Mouse (Mus musculus): ENCODE results near the gene Tmem35b. TPM values are rescaled to one million over a fixed set of nuclear protein-coding genes. Genes with fewer than 3 reads are reported as not detected.
A peak's percentile ranks its signal among the peaks of the same experiment; 100 is the strongest.
"Not testable (repeated sequence)": the region's sequence is repeated elsewhere in the genome, so short reads cannot be mapped to it uniquely, and the experiment has no call there.

Tmem35b gene
- 15.9 and 17.6 TPM in 2 replicates for polyA plus RNA-seq (2016; fragmentation: Nextera tagmentation; extraction: Ambion mirVana)

DNA sequence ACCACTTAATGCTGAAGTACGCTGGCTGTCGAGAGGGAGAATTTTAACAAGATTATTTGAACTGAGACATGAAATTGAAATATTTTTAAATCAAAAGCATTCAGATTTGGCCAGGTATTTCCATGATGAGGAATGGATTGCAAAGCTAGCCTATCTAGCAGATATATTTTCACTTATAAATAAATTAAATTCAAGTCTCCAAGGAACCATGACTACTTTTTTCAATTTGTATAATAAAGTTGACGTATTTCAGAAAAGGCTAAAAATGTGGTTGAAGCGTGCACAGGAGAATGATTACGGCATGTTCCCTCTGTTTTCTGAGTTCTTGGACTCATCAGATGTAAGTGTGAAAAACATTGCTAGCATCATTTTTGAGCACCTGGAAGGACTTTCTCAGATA is at the start of gene Tmem35b:
Tmem35b (plus strand) TSS at position 301 of the 400 bp plus-strand sequence.
- ATAC-seq (ENCODE audit: insufficient number of reproducible peaks, insufficient read depth, low FRiP score, low TSS enrichment), result no peak
- Histone ChIP-seq H3K4me3 (no peak within 1 kb of the TSS), H3K27ac (no peak within 1 kb of the TSS), H3K27me3 (no peaks in the 10 kb centered on the region), H3K36me3 (peaks cover 4% of the 10 kb centered on the region; the same call in 1 of the 2 replicates), H3K4me2 (replicated peaks) (no peak within 1 kb of the TSS), H3K9ac (no peak within 1 kb of the TSS), H3K9me3 (no peaks in the 10 kb centered on the region), H3K4me1 (peaks cover 6% of the 10 kb centered on the region)
- WGBS, result 91% methylated on average over 5 of the region's 5 CpGs

DNA sequence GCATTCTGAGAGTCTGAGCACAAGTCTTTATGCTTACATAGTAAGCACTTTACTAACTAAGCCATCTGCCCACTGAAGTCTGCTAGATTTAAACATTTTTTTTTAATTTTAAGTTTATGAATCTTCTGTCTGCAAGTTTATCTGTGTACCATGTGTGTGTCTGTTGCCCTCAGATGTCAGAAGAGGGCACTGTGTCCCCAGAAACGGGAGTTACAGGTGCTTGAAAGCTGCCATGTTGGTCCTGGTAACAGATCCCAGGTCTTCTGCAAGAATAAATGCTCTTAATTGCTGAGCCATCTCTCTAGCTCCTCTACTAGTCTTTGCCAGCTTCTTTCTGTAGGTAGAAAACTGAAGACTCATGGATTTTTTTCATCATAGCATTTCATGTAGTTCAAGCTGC is 48.6 kb upstream of the Tmem35b start:
- Histone ChIP-seq H3K27me3 (no peaks in the 10 kb centered on the region), H3K36me3 (no peaks in the 10 kb centered on the region), H3K4me3 (no peak overlapping the region), H3K4me1 (0 out of 2 replicates have a peak, but pooled peaks cover 3% of the 10 kb centered on the region), H3K9ac (no peak overlapping the region), H3K27ac (no peak overlapping the region), H3K4me2 (replicated peaks) (no peak overlapping the region), H3K9me3 (no peaks in the 10 kb centered on the region)
- no peak for ATAC-seq (ENCODE audit: insufficient number of reproducible peaks, insufficient read depth, low FRiP score, low TSS enrichment)
- 52% methylated on average over 1 of the region's 1 CpGs for WGBS

DNA sequence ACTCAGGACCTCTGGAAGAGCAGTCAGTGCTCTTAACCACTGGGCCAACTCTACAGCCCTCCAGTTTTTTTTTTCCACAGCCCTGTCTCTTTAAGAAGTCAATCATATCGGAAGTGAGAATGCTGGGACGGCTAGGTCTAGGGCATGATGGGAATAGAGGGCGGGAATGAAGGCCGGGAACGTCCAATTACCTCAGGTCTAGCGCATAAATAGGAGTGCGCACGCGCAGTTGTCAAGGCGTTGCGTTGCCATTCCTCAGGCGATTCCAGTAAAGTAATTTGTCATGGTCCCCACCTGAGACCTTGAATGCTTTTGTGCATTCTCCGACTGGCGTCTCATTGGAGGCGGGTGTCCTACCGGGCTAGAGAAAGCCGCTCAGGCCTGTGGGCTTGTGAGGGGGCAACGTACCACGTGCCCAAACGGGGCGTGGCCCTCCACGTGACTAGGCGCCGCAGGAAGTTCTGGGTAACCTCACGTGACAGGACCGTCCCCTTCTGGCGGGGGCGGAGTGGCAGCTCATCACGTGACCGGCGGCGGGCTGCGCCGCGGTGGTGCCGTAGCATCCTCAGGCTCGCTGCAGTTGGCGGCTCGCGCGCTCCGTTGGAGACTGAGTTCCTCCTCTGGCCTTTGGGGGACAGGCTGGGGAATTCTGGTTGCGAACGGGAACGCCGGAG is 46.5 kb upstream of the Tmem35b start, which contains the start of gene Zmym6:
Zmym6 (plus strand) TSS at position 509 of the 674 bp plus-strand sequence.
- peak within 1 kb of the TSS; percentile 60 for H3K4me2 ChIP-seq (replicated peaks)
- H3K4me1 ChIP-seq, result 0 out of 2 replicates have a peak, but pooled peaks cover 3% of the 10 kb centered on the region
- H3K9me3 ChIP-seq, result no peaks in the 10 kb centered on the region
- H3K27me3 ChIP-seq, result no peaks in the 10 kb centered on the region
- ATAC-seq (ENCODE audit: insufficient number of reproducible peaks, insufficient read depth, low FRiP score, low TSS enrichment), result peak; percentile 94
- under 1% methylated on average over 46 of the region's 46 CpGs for WGBS
- H3K9ac ChIP-seq, result peak within 1 kb of the TSS; percentile 67
- no peaks in the 10 kb centered on the region for H3K36me3 ChIP-seq
- H3K27ac ChIP-seq, result peak within 1 kb of the TSS; percentile 84
- H3K4me3 ChIP-seq, result peak within 1 kb of the TSS; percentile 61

DNA sequence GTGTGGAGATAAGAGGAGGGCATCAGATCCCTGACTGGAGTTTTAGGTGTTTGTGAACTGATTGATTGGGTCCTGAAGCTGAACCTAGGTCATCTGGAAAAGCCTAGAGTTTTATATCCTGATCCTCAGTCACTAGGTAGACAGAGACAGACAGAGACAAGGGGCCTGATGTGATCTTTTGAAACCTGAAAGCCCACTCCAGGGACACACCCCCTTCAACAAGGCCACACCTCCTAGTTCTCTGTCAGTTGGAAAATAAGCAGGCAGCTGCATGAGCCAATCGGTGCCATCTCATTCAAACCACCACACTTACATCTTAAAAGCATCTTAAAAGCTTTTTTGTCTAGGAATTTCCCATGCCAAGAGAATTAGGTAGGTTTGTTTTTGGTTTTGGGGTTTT is 42.7 kb upstream of the Tmem35b start:
- Histone ChIP-seq H3K36me3 (no peaks in the 10 kb centered on the region), H3K27ac (no peak overlapping the region), H3K4me1 (0 out of 2 replicates have a peak, but pooled peaks cover 3% of the 10 kb centered on the region), H3K4me3 (no peak overlapping the region), H3K9ac (no peak overlapping the region), H3K27me3 (no peaks in the 10 kb centered on the region), H3K9me3 (no peaks in the 10 kb centered on the region), H3K4me2 (replicated peaks) (no peak overlapping the region)
- WGBS, result 32% methylated on average over 1 of the region's 1 CpGs
- ATAC-seq (ENCODE audit: insufficient number of reproducible peaks, insufficient read depth, low FRiP score, low TSS enrichment), result no peak

DNA sequence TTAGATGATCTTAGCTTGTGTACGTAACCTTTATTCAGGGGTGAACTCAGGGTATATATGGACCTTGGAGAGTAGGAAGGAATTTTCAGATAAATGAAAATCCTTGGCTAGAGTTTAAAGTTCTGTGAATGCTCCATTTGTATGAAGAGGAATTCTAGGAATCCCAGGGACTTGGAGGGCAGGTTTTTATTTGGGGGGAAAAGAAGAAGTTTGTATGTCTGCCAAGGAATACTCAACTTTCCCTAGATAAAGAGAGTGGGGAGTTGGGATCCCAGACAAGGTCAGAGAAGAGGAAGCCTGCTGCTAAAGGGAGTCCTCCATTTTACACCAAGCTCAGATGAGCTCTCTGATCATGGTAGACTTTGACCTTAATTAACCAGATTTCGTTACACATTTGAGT is 40.4 kb upstream of the Tmem35b start:
- 0 out of 2 replicates have a peak, but pooled peaks cover under 1% of the 10 kb centered on the region for H3K36me3 ChIP-seq

DNA sequence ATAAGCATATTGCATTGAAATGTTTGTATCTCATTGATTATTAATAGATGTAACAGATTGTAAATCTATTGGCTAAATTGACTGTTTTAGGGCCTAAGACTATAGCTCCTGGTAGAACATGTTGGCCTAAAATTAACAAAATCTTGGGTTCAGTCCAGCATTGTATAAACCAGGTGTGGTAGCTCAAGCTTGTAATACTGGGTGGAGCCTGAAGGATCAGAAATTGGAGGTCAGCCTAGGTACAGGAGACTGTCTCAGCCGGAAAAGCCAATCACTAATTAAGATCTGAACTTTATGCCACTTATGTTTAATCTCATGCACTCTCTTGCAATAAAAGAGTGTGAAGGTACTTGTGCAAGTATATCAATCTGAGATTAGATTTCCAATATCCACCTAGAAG is 37.7 kb upstream of the Tmem35b start:
- H3K9me3 ChIP-seq, result no peaks in the 10 kb centered on the region
- no peak for ATAC-seq (ENCODE audit: insufficient number of reproducible peaks, insufficient read depth, low FRiP score, low TSS enrichment)
- H3K4me2 ChIP-seq (replicated peaks), result no peak overlapping the region
- H3K27me3 ChIP-seq, result no peaks in the 10 kb centered on the region
- no peak overlapping the region for H3K4me3 ChIP-seq
- no peak overlapping the region for H3K9ac ChIP-seq
- no peak overlapping the region for H3K27ac ChIP-seq
- peaks cover 22% of the 10 kb centered on the region; the same call in 1 of the 2 replicates for H3K36me3 ChIP-seq
- H3K4me1 ChIP-seq, result no peaks in the 10 kb centered on the region
- 80% methylated on average over 1 of the region's 1 CpGs for WGBS

More for the DNA sequence above, 40.4 kb upstream of the Tmem35b start:
- no peak overlapping the region for H3K4me3 ChIP-seq
- H3K9ac ChIP-seq, result no peak overlapping the region
- WGBS, result 92% methylated on average over 2 of the region's 2 CpGs
- H3K9me3 ChIP-seq, result no peaks in the 10 kb centered on the region
- H3K4me1 ChIP-seq, result no peaks in the 10 kb centered on the region
- H3K4me2 ChIP-seq (replicated peaks), result no peak overlapping the region
- H3K27ac ChIP-seq, result no peak overlapping the region
- ATAC-seq (ENCODE audit: insufficient number of reproducible peaks, insufficient read depth, low FRiP score, low TSS enrichment), result no peak
- H3K27me3 ChIP-seq, result no peaks in the 10 kb centered on the region

DNA sequence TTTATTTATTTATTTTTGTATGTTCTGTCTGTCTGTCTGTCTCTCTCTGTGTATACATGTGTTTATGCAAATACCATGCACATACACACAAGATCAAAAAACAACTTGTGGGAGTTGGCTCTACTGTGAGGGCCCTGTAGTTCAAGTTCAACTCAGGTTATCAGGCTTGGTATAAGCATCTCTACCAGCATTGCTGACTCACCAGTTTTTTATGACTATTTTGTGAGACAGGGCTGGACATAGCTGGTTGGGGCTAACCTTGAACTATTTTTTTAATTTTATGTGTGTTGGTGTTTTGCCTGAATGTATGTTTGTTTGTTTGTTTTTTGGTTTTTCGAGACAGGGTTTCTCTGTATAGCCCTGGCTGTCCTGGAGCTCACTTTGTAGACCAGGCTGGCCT is 32.3 kb upstream of the Tmem35b start:
- Histone ChIP-seq H3K4me1 (no peaks in the 10 kb centered on the region), H3K9ac (no peak overlapping the region), H3K36me3 (peaks cover 31% of the 10 kb centered on the region; the same call in 1 of the 2 replicates), H3K4me2 (replicated peaks) (no peak overlapping the region), H3K4me3 (no peak overlapping the region), H3K9me3 (no peaks in the 10 kb centered on the region), H3K27ac (no peak overlapping the region), H3K27me3 (no peaks in the 10 kb centered on the region)
- WGBS, result 100% methylated on average over 1 of the region's 1 CpGs
- ATAC-seq (ENCODE audit: insufficient number of reproducible peaks, insufficient read depth, low FRiP score, low TSS enrichment), result no peak

DNA sequence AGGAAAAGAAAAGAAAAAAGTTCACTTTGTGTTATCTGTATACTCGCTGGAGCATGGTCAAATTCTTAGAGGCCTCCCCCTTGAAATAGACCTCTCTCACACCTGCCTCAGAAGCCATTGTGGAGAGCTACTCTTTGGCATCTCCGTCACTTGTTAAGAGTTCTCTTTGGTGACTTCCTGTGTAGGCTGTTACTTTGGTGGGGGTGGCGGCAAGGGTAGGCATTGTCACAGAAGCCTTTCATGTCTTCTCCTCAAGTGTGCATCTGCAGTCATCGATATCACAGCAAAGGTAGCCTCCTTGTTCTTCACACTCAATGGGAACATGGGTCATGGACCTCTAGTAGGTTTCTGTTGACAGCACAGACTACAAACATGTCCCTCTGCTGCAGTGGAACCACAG is 28.4 kb upstream of the Tmem35b start:
- no peak overlapping the region for H3K4me3 ChIP-seq
- H3K4me2 ChIP-seq (replicated peaks), result no peak overlapping the region
- no peaks in the 10 kb centered on the region for H3K9me3 ChIP-seq
- H3K27me3 ChIP-seq, result no peaks in the 10 kb centered on the region
- H3K9ac ChIP-seq, result no peak overlapping the region
- WGBS, result 92% methylated on average over 4 of the region's 4 CpGs
- no peaks in the 10 kb centered on the region for H3K4me1 ChIP-seq
- no peak overlapping the region for H3K27ac ChIP-seq
- ATAC-seq (ENCODE audit: insufficient number of reproducible peaks, insufficient read depth, low FRiP score, low TSS enrichment), result no peak
- peaks cover 19% of the 10 kb centered on the region for H3K36me3 ChIP-seq

DNA sequence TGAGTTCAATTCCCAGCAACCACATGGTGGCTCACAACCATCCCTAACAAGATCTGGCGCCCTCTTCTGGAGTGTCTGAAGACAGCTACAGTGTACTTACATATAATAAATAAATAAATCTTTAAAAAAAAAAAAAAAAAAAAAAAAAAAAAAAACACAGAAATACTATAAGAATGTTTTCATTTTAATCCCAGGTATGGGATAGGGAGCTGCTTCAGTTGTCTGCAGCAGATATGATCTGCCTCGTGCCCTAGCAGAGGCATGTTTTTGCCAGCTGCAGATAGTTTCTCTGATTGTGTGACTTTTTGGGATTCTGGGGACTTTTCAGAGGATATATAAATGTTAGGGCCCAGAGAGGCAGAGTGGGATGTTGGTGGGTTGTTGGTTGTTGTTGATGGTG is 23.9 kb upstream of the Tmem35b start:
- H3K4me2 ChIP-seq (replicated peaks); H3K27me3 ChIP-seq; H3K4me1 ChIP-seq; H3K4me3 ChIP-seq; H3K27ac ChIP-seq; H3K9me3 ChIP-seq; ATAC-seq (ENCODE audit: insufficient number of reproducible peaks, insufficient read depth, low FRiP score, low TSS enrichment); H3K9ac ChIP-seq: not testable (repeated sequence)
- 92% methylated on average over 1 of the region's 2 CpGs for WGBS
- H3K36me3 ChIP-seq, result peaks cover 17% of the 10 kb centered on the region

DNA sequence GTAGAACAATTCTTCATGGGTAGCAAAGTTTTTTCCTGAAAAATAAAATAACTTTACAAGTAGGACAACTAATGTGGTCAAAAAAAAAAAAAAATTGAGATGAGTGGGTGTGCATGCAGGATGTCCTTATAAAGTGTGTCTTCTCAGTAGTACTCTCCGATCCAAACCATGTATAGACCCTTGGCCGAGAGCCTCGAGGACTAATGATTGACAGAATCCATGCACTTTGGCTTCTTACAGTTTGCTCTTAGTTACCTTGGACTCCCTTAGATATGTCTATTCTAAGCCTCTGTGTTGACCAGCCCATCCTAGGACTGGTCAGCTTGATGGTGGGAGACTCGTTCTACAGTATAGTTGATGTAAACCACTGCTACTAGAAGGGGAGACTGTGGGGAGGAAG is 15.9 kb upstream of the Tmem35b start:
- ATAC-seq (ENCODE audit: insufficient number of reproducible peaks, insufficient read depth, low FRiP score, low TSS enrichment), result no peak
- peaks cover 29% of the 10 kb centered on the region for H3K36me3 ChIP-seq

DNA sequence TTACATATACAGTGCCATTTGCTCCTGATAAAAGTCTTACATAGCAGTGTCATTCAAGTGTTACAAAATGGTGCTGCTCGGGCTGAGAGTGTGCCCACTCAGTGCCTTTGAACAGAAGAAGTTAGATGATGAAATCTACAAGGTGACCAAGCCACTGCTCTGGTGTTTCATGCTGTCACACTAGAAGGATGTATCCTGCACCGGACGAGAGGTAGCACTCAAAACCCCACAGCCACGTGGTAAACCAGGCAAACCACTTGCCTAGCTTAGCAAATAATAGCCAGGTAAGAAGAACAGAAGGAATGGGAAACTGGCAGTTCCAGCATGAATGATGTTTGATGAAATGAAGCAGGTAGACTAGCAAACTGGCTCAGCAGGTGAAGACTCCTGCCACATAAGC is 12.9 kb upstream of the Tmem35b start:
- Histone ChIP-seq H3K27me3 (no peaks in the 10 kb centered on the region), H3K27ac (no peak overlapping the region), H3K4me3 (no peak overlapping the region), H3K36me3 (peaks cover 29% of the 10 kb centered on the region), H3K9ac (no peak overlapping the region), H3K9me3 (no peaks in the 10 kb centered on the region), H3K4me1 (no peaks in the 10 kb centered on the region), H3K4me2 (replicated peaks) (no peak overlapping the region)
- WGBS, result 76% methylated on average over 4 of the region's 4 CpGs
- ATAC-seq (ENCODE audit: insufficient number of reproducible peaks, insufficient read depth, low FRiP score, low TSS enrichment), result no peak

More for the DNA sequence above, 15.9 kb upstream of the Tmem35b start:
- no peak overlapping the region for H3K27ac ChIP-seq
- no peak overlapping the region for H3K9ac ChIP-seq
- no peak overlapping the region for H3K4me3 ChIP-seq
- WGBS, result 93% methylated on average over 4 of the region's 4 CpGs
- no peak overlapping the region for H3K4me2 ChIP-seq (replicated peaks)
- no peaks in the 10 kb centered on the region for H3K27me3 ChIP-seq
- no peaks in the 10 kb centered on the region for H3K4me1 ChIP-seq
- H3K9me3 ChIP-seq, result no peaks in the 10 kb centered on the region

DNA sequence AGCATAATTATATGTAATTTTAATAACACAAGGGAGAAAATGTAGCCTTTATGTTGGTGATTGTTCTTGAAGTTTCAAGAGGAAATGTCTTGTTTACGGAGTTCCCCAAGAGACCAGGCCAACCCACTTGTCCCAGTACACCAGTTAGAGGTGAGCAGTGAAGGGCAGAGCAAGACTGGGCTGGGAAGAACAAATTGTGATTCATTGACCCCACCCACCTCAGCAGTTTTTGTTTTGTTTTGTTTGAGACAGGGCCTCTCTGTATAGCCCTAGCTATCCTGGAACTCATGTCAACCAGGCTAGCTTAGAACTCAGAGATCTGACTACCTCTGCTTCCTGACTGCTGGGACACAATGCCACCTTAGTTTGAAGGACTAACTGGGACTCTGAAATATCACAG is 840 bp downstream of the Tmem35b start:
- peaks cover 6% of the 10 kb centered on the region for H3K4me1 ChIP-seq
- no peak overlapping the region for H3K27ac ChIP-seq
- H3K36me3 ChIP-seq, result peaks cover 12% of the 10 kb centered on the region
- no peak for ATAC-seq (ENCODE audit: insufficient number of reproducible peaks, insufficient read depth, low FRiP score, low TSS enrichment)
- H3K27me3 ChIP-seq, result no peaks in the 10 kb centered on the region
- H3K4me2 ChIP-seq (replicated peaks), result no peak overlapping the region
- WGBS, result 95% methylated on average over 1 of the region's 1 CpGs
- no peak overlapping the region for H3K4me3 ChIP-seq
- H3K9ac ChIP-seq, result no peak overlapping the region
- H3K9me3 ChIP-seq, result no peaks in the 10 kb centered on the region

Measured in embryonic facial prominence, embryonic 12.5 days (tissue).